Mouse (Mus musculus): Measurements from ENCODE around the gene Ascc2.

DNA sequence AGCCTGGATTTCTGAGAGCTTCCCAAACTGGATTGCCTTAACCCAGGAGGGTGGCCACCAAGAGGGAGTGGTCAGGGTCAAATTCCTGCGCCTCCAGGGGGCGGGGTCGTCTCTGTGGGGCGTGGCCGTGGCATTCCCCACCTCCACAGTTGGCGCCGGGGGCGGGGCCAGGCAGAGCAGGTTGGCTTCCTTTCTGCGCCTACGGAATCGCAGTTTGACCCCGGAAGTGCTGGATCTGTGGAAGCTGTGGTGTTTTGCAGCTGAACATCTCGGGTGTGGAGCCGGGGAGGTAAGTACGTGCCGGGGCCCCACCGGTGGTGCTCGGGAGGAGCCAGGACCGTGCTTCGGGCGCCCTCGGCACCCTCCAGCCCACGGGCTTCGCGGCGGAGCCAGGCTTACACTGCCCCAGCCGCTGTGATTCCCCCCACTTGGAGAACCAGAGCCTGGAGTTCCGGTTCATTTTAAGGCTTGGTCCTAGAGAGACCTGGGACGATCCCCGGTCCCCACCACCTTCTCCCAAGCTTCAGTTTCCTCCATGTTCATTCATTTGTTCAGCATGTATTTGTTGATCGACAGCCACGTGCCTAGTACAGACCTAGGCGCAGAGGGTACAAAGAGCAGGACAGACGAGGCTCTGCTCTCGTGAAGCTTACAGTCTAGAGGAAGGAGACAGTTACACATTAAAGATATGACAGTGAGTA, at the start of gene Ascc2:
- no peak for TF ChIP-seq CTCF (IDR thresholded peaks at IDR 0.05; ENCODE audit: low read depth, low read length)
- no peak for TF ChIP-seq TAL1 (conservative IDR thresholded peaks at IDR 0.05; ENCODE audit: low read depth, low read length)
- TF ChIP-seq GATA1 (IDR thresholded peaks at IDR 0.05; ENCODE audit: borderline replicate concordance, low read length), result no peak

Measured in G1E (cell line).